Mouse (Mus musculus): ENCODE measurements around the gene Tamm41.

The Tamm41 gene

DNA sequence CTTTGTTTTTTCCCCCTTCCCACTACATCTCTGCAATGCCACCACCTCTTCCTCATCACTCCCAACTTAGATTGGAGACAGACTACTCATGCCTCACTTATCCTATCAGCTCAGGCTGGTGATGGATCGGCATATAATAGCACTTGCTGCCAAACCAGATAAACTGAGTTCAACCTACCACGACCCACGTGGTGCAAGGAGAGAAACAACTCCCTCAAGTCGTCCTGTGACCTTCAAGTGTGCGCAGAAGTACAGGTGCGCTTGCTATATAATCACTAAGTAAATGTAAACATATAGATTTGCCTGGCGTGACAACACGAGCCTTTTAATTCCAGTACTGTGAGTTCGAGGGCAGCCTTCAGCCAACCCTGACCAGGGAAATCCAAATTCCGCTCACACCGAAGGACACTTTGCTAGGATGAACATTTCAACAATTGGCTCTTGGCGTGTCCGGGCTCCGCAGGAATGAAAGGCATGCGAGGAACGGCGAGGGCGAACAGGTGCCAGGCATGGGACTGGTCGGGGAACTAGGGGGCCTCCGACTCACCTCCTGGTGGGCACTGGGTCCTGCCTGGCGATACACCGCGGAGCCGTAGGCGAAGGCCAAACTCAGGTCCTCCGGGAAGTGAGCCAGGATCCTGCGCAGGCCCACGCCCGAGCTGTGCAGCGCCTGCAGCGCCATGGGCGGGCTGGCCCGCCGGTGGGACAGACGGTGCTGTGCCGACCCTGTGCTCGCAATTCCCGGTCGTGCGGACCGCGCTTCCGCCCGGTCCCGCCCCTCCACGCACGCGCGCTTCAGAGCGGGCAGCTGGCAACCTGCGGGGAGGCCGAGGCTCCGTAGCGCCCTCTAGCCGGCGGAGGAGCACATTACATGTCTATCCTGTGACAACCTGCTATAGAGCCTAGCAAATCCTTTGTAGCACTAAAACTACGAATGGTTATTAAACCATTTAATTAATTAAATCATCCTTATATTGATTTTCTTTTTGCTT is at the start of gene Tamm41:
Gene Tamm41 (minus strand): TSS at position 774 of the 992 bp plus-strand sequence.
- peak; percentile 58 for DNase-seq (ENCODE audit: low spot score)

- peak; percentile 75 for DNase-seq (ENCODE audit: low spot score)
Measured at GRCm38 (mm10) chr6:115085274-115085841, 47.7 kb upstream of the Tamm41 start.

DNA sequence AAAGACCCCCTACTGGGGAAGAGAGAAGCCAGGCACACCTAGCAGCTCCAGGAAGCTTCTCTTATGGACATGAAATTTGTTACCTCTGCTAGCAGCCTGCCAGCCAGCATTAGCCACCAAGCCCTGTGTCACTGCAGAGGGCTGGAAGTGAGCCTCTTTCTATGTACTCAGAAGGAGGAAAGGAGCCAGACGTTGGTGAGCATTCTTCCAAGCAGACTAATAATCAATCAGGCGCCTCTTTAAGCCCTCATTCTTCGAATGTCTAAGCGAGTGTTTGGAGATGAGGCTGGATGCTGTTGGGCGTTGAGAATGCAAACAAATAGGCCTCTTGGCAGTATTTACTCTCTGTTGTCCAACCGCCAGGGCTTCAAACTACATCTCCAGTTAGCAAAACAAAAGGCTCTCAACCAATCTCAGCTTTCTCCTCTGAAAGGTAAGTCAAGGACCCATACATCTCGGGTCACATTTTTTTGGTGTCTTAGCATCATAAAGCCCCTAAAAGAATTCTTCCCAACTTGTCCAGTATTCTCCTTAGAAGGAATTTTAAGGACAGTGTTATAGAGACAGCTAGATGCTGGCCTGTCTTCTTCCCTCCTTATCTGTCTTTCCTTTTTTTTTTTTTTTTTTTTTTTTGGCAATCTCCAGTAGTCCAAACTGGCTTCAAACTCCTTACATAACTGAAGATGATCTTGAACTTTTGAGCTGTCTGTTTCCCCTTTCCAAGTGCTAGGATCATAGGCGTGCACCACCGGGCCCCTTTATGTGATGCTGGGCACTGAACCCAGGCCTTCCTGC is 39.3 kb upstream of the Tamm41 start:
- no peak for DNase-seq (ENCODE audit: low spot score)

GRCm38 (mm10) chr6:115072024-115072423 is 34.3 kb upstream of the Tamm41 start:
- DNase-seq (ENCODE audit: low spot score): no peak

- DNase-seq (ENCODE audit: low spot score): no peak
Measured at GRCm38 (mm10) chr6:115065411-115066241, 27.9 kb upstream of the Tamm41 start.

- DNase-seq (ENCODE audit: low spot score): no peak
Measured at GRCm38 (mm10) chr6:115062605-115063350, 25.1 kb upstream of the Tamm41 start.

DNA sequence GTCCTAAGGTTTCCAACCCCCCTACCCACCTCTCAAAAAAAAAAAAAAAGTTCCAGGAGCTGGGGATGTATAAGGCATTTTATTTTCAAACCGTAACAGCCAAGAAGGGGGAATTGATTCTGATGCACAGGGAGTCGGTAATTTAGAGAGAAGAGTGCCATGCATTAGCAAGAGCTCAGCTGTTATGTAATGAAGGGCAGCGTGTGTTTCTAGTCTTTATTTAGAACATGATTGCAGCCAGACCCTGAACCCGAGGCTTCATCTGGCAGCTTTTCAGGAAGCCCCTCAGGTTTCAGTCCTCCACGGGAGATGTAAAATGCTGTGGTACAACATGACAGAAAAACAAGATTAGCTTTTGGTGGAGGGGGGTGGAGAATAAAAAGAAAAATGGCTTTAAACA is 21.6 kb upstream of the Tamm41 start:
- DNase-seq (ENCODE audit: low spot score): no peak

DNA sequence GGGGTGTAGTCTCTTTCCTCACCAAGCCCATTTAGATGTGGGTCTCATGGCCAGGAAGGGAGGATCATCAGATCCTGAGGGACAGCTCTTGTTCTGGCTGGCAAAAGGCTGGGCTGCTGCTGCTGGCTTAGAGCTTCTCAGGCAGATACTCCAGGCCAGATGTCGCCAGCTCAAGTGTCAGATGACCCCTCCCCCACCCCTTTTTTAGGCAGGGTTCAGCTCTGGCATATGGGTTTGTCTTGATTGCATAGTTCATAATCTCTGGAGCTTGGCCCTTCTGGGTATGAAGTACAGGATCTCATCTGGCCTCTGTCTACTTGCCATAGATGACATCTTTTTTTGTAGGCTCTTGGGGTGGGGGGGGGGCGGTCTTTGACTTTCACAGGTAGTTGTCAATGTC is 19.0 kb upstream of the Tamm41 start:
- no peak for DNase-seq (ENCODE audit: low spot score)

DNA sequence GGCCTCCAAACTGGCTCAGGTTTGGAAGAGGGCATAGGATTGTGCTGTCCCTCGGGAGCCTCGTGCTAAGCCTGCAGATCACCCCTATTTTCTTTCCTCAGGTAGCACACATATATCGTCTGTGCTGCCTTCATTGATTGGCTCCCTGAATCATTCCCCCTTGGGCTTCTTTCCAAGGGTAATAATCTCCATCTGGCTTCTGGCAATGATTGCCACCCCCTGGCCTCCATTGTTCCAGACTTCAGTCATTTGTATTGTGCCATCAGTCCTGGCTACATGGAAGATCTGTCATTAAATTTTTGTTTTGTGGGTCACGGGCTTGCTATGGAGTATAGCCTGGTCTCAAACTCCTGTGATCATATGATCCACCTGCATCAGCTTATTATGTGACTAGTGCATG is 17.8 kb upstream of the Tamm41 start:
- no peak for DNase-seq (ENCODE audit: low spot score)

- DNase-seq (ENCODE audit: low spot score): no peak
Measured at GRCm38 (mm10) chr6:115051586-115052197, 14.0 kb upstream of the Tamm41 start.

DNA sequence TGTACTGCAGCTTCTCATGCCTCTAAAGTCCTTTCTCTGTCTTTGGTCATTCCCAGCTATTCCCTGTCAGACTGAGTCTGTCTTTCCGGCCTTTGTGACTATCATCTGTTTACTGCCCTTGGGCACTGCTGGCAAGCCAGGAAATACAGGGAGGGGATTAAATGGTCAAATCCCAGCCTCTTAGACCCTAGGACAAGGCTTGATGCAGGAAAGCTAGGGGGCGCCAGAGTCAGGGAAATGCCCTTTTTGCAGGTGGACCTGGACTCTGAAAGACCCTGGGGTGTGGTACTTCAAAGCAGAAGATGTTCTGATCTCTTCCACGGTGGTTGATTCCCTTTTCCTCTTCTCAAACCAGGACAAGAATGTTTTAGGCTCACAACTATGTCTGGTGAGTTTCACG is 11.3 kb upstream of the Tamm41 start:
- DNase-seq (ENCODE audit: low spot score): no peak

DNA sequence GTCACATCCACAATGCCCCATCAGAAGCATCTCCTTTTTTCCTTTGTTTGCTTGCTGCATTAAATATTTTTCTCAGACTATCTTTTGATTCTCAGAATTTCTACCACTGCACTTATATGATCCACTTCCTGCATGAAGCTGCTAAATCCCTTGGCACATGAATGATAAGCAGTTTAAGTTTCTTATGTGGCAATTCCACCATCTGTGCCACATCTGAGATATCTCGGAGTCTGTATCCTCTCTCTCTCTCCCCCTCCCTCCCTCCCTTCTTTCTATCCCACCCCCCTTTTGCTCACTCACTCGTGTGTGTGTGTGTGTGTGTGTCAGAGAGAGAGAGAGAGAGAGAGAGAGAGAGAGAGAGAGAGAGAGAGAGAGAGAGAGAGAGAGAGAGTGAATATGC is 10.1 kb upstream of the Tamm41 start:
- DNase-seq (ENCODE audit: low spot score): no peak

DNA sequence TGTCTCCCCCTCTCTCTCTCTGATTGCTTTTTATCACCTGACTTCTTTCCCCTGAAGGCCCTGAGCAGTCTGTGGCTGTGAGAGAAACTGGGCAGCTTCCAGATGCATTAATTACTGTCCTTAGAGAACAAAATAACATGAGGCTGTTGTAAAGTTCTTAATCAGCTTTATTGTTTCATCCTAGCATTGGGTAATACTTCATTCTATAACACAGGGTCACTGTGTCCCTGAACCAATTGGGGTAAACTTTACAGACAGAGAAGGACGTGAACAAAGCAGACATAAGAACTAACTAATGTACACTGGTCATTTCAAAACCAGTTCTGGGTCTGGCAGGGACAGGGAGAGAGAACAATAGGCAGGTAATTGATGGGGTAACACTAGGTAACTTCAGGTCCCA is 8.4 kb upstream of the Tamm41 start:
- DNase-seq (ENCODE audit: low spot score): no peak

GRCm38 (mm10) chr6:115044709-115045108 is 7.0 kb upstream of the Tamm41 start:
- DNase-seq (ENCODE audit: low spot score): no peak

- DNase-seq (ENCODE audit: low spot score): no peak
Measured at GRCm38 (mm10) chr6:115043657-115044500, 6.2 kb upstream of the Tamm41 start.

- no peak for DNase-seq (ENCODE audit: low spot score)
Measured at GRCm38 (mm10) chr6:115042609-115043008, 4.9 kb upstream of the Tamm41 start.

DNA sequence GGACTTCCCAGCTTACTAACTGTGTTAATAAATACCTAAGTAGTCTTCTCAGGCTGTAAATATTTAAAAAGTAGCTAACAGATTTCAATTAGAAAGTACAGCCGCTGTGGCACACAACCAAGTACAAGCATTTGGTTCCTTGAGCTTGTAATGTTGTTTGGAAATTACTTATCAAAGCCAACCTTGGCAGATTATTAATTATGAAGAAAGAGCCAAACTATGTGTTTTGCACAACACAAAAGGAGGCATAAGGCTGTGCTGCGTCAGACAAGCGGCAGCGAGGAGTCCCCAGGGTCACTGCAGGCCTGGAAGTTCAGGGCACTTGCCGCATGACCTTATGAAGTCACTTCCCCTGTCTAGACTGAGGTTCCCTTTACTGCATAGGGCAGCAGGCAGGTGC is 4.2 kb downstream of the Tamm41 start:
- no peak for DNase-seq (ENCODE audit: low spot score)

GRCm38 (mm10) chr6:115030098-115030497 is 7.6 kb downstream of the Tamm41 start:
- no peak for DNase-seq (ENCODE audit: low spot score)

DNA sequence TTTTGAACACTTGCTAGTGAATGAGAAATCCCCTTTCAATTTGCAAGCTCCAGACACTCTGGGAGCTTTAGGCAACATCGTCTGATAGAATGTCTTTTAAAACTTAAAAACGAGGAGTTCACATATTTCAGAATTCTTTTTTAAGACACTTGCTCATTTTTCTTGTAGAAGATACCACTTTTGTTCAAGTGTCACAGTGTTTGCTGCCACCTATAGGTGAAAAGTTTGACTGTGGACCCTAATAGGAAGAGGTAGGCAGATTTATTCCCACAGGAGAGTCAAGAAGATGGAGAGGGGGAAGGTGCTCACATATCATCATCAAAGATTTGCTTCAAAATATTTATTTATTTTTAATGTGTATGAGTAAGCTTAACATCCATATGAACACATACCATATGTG is 8.4 kb downstream of the Tamm41 start:
- DNase-seq (ENCODE audit: low spot score): peak; percentile 66
